Mouse (Mus musculus): Measurements from ENCODE around the gene Pacs2.

- TF ChIP-seq ZKSCAN1 (IDR thresholded peaks at IDR 0.05; ENCODE audit: low read depth, low read length) (no peak), ZC3H11A (IDR thresholded peaks at IDR 0.05; ENCODE audit: low read depth, low read length) (no peak), USF2 (IDR thresholded peaks at IDR 0.05; ENCODE audit: borderline replicate concordance in 1 of 2, insufficient read depth in 1 of 2, low read depth in 1 of 2, low read length in 2 of 2) (no peak), RAD21 (IDR thresholded peaks at IDR 0.05; ENCODE audit: low read depth, low read length) (no peak), MXI1 (IDR thresholded peaks at IDR 0.05; ENCODE audit: low read depth, low read length) (peak; percentile 51; the same call in 1 of the 2 replicates), ZNF384 (IDR thresholded peaks at IDR 0.05; ENCODE audit: low read depth, low read length) (peak; percentile 95), GABPA (IDR thresholded peaks at IDR 0.05; ENCODE audit: low read depth, low read length) (peak; percentile 40; the same call in 1 of the 2 replicates), CTCF (IDR thresholded peaks at IDR 0.05 in 2 of 3, conservative IDR thresholded peaks at IDR 0.05 in 1 of 3; ENCODE audit: control insufficient read depth in 1 of 3, insufficient read depth in 1 of 3, low read depth in 2 of 3, low read length in 3 of 3, poor library complexity in 1 of 3, severe bottlenecking in 1 of 3) (no peak), ELF1 (IDR thresholded peaks at IDR 0.05; ENCODE audit: low read depth, low read length) (no peak), TAL1 (IDR thresholded peaks at IDR 0.05; ENCODE audit: low read length) (no peak), ETS1 (IDR thresholded peaks at IDR 0.05; ENCODE audit: low read depth, low read length) (no peak)
Observed at GRCm38 (mm10) chr12:113041481-113042439, 27.5 kb downstream of the Pacs2 start.

Data from MEL (cell line).